14 mouse cellular contexts compared by ENCODE assay signal in genomic region chr4:77277913-77278312, GRCm38 (mm10).
"Had no signal": no experiment of that assay in that cellular context is flagged by ENCODE, and none has a peak within 500 bp of the region (broad histone marks: within the 10 kb centered on the region; RNA-seq: fewer than 3 reads in every experiment).

No protein-coding gene starts in this region.

- H3K36me3 ChIP-seq: liver, embryonic 12.5 days; neural tube, embryonic 12.5 days; stomach, embryonic 15.5 days had no signal

- H3K9me3 ChIP-seq: liver, embryonic 12.5 days; neural tube, embryonic 12.5 days; stomach, embryonic 15.5 days had no signal

- H3K27ac ChIP-seq: liver, embryonic 12.5 days; liver, embryonic 14.5 days; neural tube, embryonic 12.5 days; stomach, embryonic 15.5 days; stomach, postnatal 0 days had no signal

- H3K4me1 ChIP-seq: liver, embryonic 12.5 days; neural tube, embryonic 12.5 days; stomach, embryonic 15.5 days had no signal

- H3K4me3 ChIP-seq: liver, embryonic 12.5 days; myocyte; neural tube, embryonic 12.5 days; stomach, embryonic 15.5 days had no signal

- H3K27me3 ChIP-seq: liver, embryonic 12.5 days; neural tube, embryonic 12.5 days; stomach, embryonic 15.5 days had no signal

- H3K4me2 ChIP-seq: liver, embryonic 12.5 days; lung, embryonic 14.5 days; neural tube, embryonic 12.5 days; stomach, embryonic 15.5 days had no signal

- ATAC-seq: liver, embryonic 12.5 days had no signal

- DNase-seq: lung, adult 18-20 months; lung, embryonic 14.5 days; lung, postnatal 10 days; lung, postnatal 4 days; right cerebral cortex, postnatal 14 days; thymus, adult 2 months; thymus, postnatal 25 days; thymus, postnatal 4 days had no signal

- H3K9ac ChIP-seq: liver, embryonic 12.5 days; liver, embryonic 14.5 days; lung, embryonic 14.5 days; neural tube, embryonic 12.5 days; stomach, embryonic 15.5 days had no signal
